Mouse (Mus musculus): Measurements from ENCODE around the gene Zdhhc14. TPM values are rescaled to one million over a fixed set of nuclear protein-coding genes. Genes with fewer than 3 reads are reported as not detected.

Zdhhc14 gene
- polyA plus RNA-seq, 1 experiment from 2014 or later = 1.3 TPM

- Histone ChIP-seq H3K9ac (no peak overlapping the region), H3K4me1 (peaks cover 26% of the 10 kb centered on the region)
Observed at GRCm38 (mm10) chr17:5765746-5766145, 273.4 kb downstream of the Zdhhc14 start.

GRCm38 (mm10) chr17:5768164-5768705, 275.9 kb downstream of the Zdhhc14 start:
- no peaks in the 10 kb centered on the region for H3K9me3 ChIP-seq
- H3K9ac ChIP-seq = no peak overlapping the region
- H3K36me3 ChIP-seq = no peaks in the 10 kb centered on the region
- no peak overlapping the region for H3K4me2 ChIP-seq
- peak overlapping the region; percentile 15; the same call in 1 of the 2 replicates for H3K27ac ChIP-seq (replicated peaks)
- WGBS = 76% methylated on average over 6 of the region's 6 CpGs
- ATAC-seq (ENCODE audit: extremely low read depth, insufficient number of reproducible peaks, low FRiP score, low TSS enrichment) = no peak
- peaks cover 32% of the 10 kb centered on the region for H3K4me1 ChIP-seq
- no peaks in the 10 kb centered on the region for H3K27me3 ChIP-seq (replicated peaks)
- H3K4me3 ChIP-seq = no peak overlapping the region

More at GRCm38 (mm10) chr17:5765746-5766145, 273.4 kb downstream of the Zdhhc14 start:
- no peaks in the 10 kb centered on the region for H3K9me3 ChIP-seq
- no peaks in the 10 kb centered on the region for H3K27me3 ChIP-seq (replicated peaks)
- H3K27ac ChIP-seq (replicated peaks) = no peak overlapping the region
- no peak for ATAC-seq (ENCODE audit: extremely low read depth, insufficient number of reproducible peaks, low FRiP score, low TSS enrichment)
- H3K36me3 ChIP-seq = no peaks in the 10 kb centered on the region
- 75% methylated on average over 4 of the region's 4 CpGs for WGBS
- H3K4me2 ChIP-seq = no peak overlapping the region
- H3K4me3 ChIP-seq = no peak overlapping the region

GRCm38 (mm10) chr17:5768810-5769520, 276.6 kb downstream of the Zdhhc14 start:
- H3K27ac ChIP-seq (replicated peaks) = peak overlapping the region; percentile 93; the same call in 1 of the 2 replicates
- 78% methylated on average over 9 of the region's 9 CpGs for WGBS

GRCm38 (mm10) chr17:5769776-5770175, 277.4 kb downstream of the Zdhhc14 start:
- H3K4me3 ChIP-seq = peak overlapping the region; percentile 52
- WGBS = 34% methylated on average over 7 of the region's 7 CpGs
- peak overlapping the region; percentile 93 for H3K27ac ChIP-seq (replicated peaks)
- H3K4me2 ChIP-seq = peak overlapping the region; percentile 81
- H3K9ac ChIP-seq = peak overlapping the region; percentile 80
- no peaks in the 10 kb centered on the region for H3K36me3 ChIP-seq
- peaks cover 3% of the 10 kb centered on the region for H3K9me3 ChIP-seq
- H3K27me3 ChIP-seq (replicated peaks) = no peaks in the 10 kb centered on the region
- H3K4me1 ChIP-seq = peaks cover 32% of the 10 kb centered on the region
- no peak for ATAC-seq (ENCODE audit: extremely low read depth, insufficient number of reproducible peaks, low FRiP score, low TSS enrichment)

More at GRCm38 (mm10) chr17:5768810-5769520, 276.6 kb downstream of the Zdhhc14 start:
- ATAC-seq (ENCODE audit: extremely low read depth, insufficient number of reproducible peaks, low FRiP score, low TSS enrichment) = no peak
- H3K4me3 ChIP-seq = no peak overlapping the region
- no peaks in the 10 kb centered on the region for H3K36me3 ChIP-seq
- H3K4me1 ChIP-seq = peaks cover 32% of the 10 kb centered on the region
- no peaks in the 10 kb centered on the region for H3K9me3 ChIP-seq
- no peaks in the 10 kb centered on the region for H3K27me3 ChIP-seq (replicated peaks)
- no peak overlapping the region for H3K4me2 ChIP-seq
- no peak overlapping the region for H3K9ac ChIP-seq

GRCm38 (mm10) chr17:5770265-5771249, 278.2 kb downstream of the Zdhhc14 start:
- peak overlapping the region; percentile 52 for H3K4me3 ChIP-seq
- H3K9me3 ChIP-seq = peaks cover 8% of the 10 kb centered on the region
- peak overlapping the region; percentile 80 for H3K9ac ChIP-seq
- ATAC-seq (ENCODE audit: extremely low read depth, insufficient number of reproducible peaks, low FRiP score, low TSS enrichment) = peak; percentile 65
- peaks cover 32% of the 10 kb centered on the region for H3K4me1 ChIP-seq
- 6% methylated on average over 22 of the region's 22 CpGs for WGBS
- H3K36me3 ChIP-seq = no peaks in the 10 kb centered on the region
- peak overlapping the region; percentile 93 for H3K27ac ChIP-seq (replicated peaks)
- peak overlapping the region; percentile 81 for H3K4me2 ChIP-seq
- no peaks in the 10 kb centered on the region for H3K27me3 ChIP-seq (replicated peaks)

DNA sequence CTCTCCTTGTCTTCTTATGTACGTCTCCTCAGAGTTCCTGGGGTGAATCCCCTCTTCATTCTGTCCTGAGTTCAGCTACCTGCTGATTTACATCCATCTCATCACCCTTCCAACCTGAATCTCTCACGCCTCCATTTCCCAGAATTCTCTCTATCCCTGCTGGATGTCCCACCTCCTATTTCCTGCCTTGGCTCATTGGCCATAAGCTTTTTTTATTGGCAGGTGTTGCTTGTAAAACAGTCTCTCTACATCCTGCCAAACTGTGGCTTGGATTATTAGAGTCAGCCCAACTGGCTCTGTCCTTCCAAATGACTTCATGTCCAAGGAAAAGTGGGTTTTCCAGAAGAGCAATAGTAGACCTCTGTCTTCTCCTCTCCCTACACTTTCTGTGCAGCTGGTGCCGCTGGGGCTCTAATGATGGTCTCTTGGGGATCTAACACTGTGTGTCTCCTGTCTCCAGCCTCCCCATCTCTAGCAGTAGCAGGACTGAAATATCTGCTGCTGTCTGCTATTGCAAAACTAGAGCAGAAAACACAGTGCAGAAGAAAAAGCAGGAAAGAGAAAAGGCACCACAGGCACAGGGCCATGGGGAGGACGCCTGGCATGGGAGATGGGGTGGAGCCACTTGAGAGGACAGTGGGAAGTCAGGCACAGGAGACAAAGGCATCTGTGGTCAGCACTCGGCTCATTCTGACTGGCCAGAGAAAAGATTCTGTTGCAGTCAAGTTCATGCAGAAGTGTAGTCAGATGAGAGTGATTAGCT, 288.0 kb downstream of the Zdhhc14 start:
- H3K27ac ChIP-seq (replicated peaks) = no peak overlapping the region
- no peak overlapping the region for H3K4me3 ChIP-seq
- peaks cover 8% of the 10 kb centered on the region; the same call in 1 of the 2 replicates for H3K4me1 ChIP-seq
- no peak overlapping the region for H3K4me2 ChIP-seq
- H3K27me3 ChIP-seq (replicated peaks) = no peaks in the 10 kb centered on the region
- 67% methylated on average over 5 of the region's 5 CpGs for WGBS
- no peak for ATAC-seq (ENCODE audit: extremely low read depth, insufficient number of reproducible peaks, low FRiP score, low TSS enrichment)
- no peaks in the 10 kb centered on the region for H3K36me3 ChIP-seq
- H3K9ac ChIP-seq = no peak overlapping the region
- peaks cover under 1% of the 10 kb centered on the region; the same call in 1 of the 2 replicates for H3K9me3 ChIP-seq

- H3K36me3 ChIP-seq = no peaks in the 10 kb centered on the region
- no peak overlapping the region for H3K27ac ChIP-seq (replicated peaks)
- peaks cover 7% of the 10 kb centered on the region; the same call in 1 of the 2 replicates for H3K9me3 ChIP-seq
- WGBS = 47% methylated on average over 2 of the region's 2 CpGs
- no peaks in the 10 kb centered on the region for H3K27me3 ChIP-seq (replicated peaks)
- no peak for ATAC-seq (ENCODE audit: extremely low read depth, insufficient number of reproducible peaks, low FRiP score, low TSS enrichment)
- H3K4me1 ChIP-seq = peaks cover 4% of the 10 kb centered on the region; the same call in 1 of the 2 replicates
- H3K4me2 ChIP-seq = no peak overlapping the region
- H3K9ac ChIP-seq = no peak overlapping the region
- H3K4me3 ChIP-seq = no peak overlapping the region
Observed at GRCm38 (mm10) chr17:5785238-5785637, 292.9 kb downstream of the Zdhhc14 start.

GRCm38 (mm10) chr17:5792164-5792791, 299.9 kb downstream of the Zdhhc14 start:
- H3K27ac ChIP-seq (replicated peaks) = no peak overlapping the region
- H3K27me3 ChIP-seq (replicated peaks) = no peaks in the 10 kb centered on the region
- H3K4me3 ChIP-seq = no peak overlapping the region
- WGBS = 76% methylated on average over 12 of the region's 12 CpGs
- no peaks in the 10 kb centered on the region for H3K36me3 ChIP-seq
- H3K4me2 ChIP-seq = no peak overlapping the region
- peaks cover 14% of the 10 kb centered on the region for H3K4me1 ChIP-seq
- H3K9ac ChIP-seq = no peak overlapping the region
- peaks cover 6% of the 10 kb centered on the region; the same call in 1 of the 2 replicates for H3K9me3 ChIP-seq
- ATAC-seq (ENCODE audit: extremely low read depth, insufficient number of reproducible peaks, low FRiP score, low TSS enrichment) = no peak

- no peak for ATAC-seq (ENCODE audit: extremely low read depth, insufficient number of reproducible peaks, low FRiP score, low TSS enrichment)
- Histone ChIP-seq H3K9ac (no peak overlapping the region), H3K4me1 (peaks cover 27% of the 10 kb centered on the region), H3K27ac (replicated peaks) (no peak overlapping the region), H3K27me3 (replicated peaks) (no peaks in the 10 kb centered on the region), H3K4me2 (no peak overlapping the region), H3K9me3 (no peaks in the 10 kb centered on the region), H3K36me3 (no peaks in the 10 kb centered on the region), H3K4me3 (no peak overlapping the region)
- WGBS = 65% methylated on average over 4 of the region's 4 CpGs
Observed at GRCm38 (mm10) chr17:5793593-5793992, 301.2 kb downstream of the Zdhhc14 start.

DNA sequence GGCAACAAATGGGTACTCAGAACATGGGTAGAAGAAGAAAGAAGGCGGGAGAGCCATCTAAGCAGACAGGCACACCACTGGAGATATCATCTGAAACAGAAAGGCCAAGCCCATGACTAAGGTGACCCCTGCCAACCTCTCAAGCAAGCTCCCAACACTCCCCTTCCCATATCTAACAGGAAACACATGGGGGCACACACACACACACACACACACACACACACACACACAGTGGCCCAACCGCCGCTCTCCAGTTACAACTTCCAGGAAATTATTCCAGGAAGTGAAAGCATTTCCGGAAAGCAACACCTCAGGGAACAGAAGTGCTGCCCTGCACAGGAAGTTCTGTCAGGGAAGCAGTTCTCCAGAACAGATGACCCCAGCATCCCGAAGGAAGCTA, 301.9 kb downstream of the Zdhhc14 start:
- no peak overlapping the region for H3K9ac ChIP-seq
- no peak for ATAC-seq (ENCODE audit: extremely low read depth, insufficient number of reproducible peaks, low FRiP score, low TSS enrichment)
- no peaks in the 10 kb centered on the region for H3K9me3 ChIP-seq
- H3K36me3 ChIP-seq = no peaks in the 10 kb centered on the region
- no peak overlapping the region for H3K4me3 ChIP-seq
- no peak overlapping the region for H3K4me2 ChIP-seq
- no peaks in the 10 kb centered on the region for H3K27me3 ChIP-seq (replicated peaks)
- 53% methylated on average over 5 of the region's 5 CpGs for WGBS
- H3K27ac ChIP-seq (replicated peaks) = no peak overlapping the region
- H3K4me1 ChIP-seq = peaks cover 31% of the 10 kb centered on the region
